Mouse (Mus musculus) embryonic facial prominence, embryonic 15.5 days (tissue): ENCODE data around the gene Tti1. TPM values are rescaled to one million over a fixed set of nuclear protein-coding genes. Genes with fewer than 3 reads are reported as not detected.

Experiments
- ATAC-seq: fragments of 200-750 bp; cut with Nextera tagmentation; 2 replicates; pipeline ENCODE4 v1.8.0; 2017; ENCODE audit warnings: low read depth, moderate TSS enrichment; ENCODE audit not compliant: insufficient number of reproducible peaks, low FRiP score, low TSS enrichment
- H3K27ac ChIP-seq: fragments of 300-500 bp; sonication (generic); replicated peaks from 2 replicates; pipeline ENCODE4 v1.5.1; 2015; ENCODE audit warnings: mild to moderate bottlenecking, inconsistent platforms
- H3K27me3 ChIP-seq: fragments of 300-500 bp; sonication (generic); 2 replicates; pipeline ENCODE4 v1.6.1; 2015; ENCODE audit warnings: inconsistent platforms
- H3K36me3 ChIP-seq: fragments of 300-500 bp; sonication (generic); 2 replicates; pipeline ENCODE4 v1.6.1; 2015; ENCODE audit warnings: mild to moderate bottlenecking, inconsistent platforms
- H3K4me1 ChIP-seq: fragments of 300-500 bp; sonication (generic); 2 replicates; pipeline ENCODE4 v1.6.1; 2015; ENCODE audit warnings: inconsistent platforms
- H3K4me2 ChIP-seq: fragments of 300-500 bp; sonication (generic); replicated peaks from 2 replicates; pipeline ENCODE4 v1.6.1; 2015; ENCODE audit warnings: mild to moderate bottlenecking, inconsistent platforms
- H3K4me3 ChIP-seq: fragments of 300-500 bp; sonication (generic); replicated peaks from 2 replicates; pipeline ENCODE4 v1.5.1; 2015; ENCODE audit warnings: mild to moderate bottlenecking, inconsistent platforms
- H3K9ac ChIP-seq: fragments of 300-500 bp; sonication (generic); 2 replicates; pipeline ENCODE4 v1.6.1; 2015; ENCODE audit warnings: inconsistent platforms
- H3K9me3 ChIP-seq: fragments of 300-500 bp; sonication (generic); replicated peaks from 2 replicates; pipeline ENCODE4 v1.6.1; 2016; ENCODE audit warnings: inconsistent platforms
- WGBS: fragments of 180-500 bp; shearing (Covaris S2); methylation state at CpG from one replicate; pipeline ENCODE4 v1.1.7; 2015; 5-methylcytosine and 5-hydroxymethylcytosine counted together
- polyA plus RNA-seq: library from polyadenylated mRNA; unstranded; fragments of >200 nt; fragmentation: Nextera tagmentation; extraction: Ambion mirVana; gene quantifications from 2 replicates; pipeline ENCODE4 v1.2.1, GENCODE M21; 2015

Gene Tti1
- polyA plus RNA-seq, 1 experiment from 2014 or later: 24.6 TPM

DNA sequence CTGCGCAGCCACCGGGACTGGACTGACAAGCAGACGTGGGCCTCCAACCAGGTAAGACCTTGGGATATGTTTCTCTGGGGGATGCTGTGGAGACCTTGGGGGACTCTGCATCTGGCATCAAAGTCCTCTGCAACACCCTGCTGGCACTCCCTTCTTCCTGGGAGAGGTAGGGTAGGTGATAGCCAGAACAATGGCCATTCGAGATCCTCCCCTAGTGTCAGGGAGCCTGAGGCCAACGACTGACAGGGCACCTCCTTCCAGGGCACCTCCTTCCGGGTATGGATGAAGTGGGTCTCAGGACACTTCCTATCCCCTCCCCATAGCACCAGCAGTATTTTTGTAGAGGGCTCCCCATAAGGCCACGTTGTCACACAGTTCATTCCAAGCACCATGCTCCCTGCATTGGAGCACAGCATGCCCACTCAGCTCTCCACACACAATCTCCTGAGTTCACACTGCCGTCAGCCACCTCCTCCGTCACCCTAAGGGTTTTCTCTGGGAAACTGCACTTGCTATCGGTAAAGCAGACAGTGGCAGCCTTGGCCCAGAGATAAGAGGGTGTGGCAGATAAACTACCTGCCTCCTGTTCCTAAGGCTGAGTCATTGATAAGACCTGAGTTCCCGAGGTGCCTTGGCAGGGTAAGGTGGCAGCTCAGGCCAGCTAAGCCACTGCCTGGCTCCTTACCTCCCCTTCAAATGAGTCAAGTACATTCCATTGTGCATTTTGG, 92.6 kb downstream of the Tti1 start:
- H3K4me3 ChIP-seq: no peak overlapping the region
- H3K27ac ChIP-seq: no peak overlapping the region
- WGBS: 66% methylated on average over 11 of the region's 11 CpGs
- H3K36me3 ChIP-seq: no peaks in the 10 kb centered on the region
- no peak overlapping the region for H3K4me2 ChIP-seq
- H3K9me3 ChIP-seq: no peaks in the 10 kb centered on the region
- H3K27me3 ChIP-seq: peaks cover 22% of the 10 kb centered on the region
- H3K9ac ChIP-seq: no peak overlapping the region
- no peak for ATAC-seq
- H3K4me1 ChIP-seq: peaks cover 4% of the 10 kb centered on the region

DNA sequence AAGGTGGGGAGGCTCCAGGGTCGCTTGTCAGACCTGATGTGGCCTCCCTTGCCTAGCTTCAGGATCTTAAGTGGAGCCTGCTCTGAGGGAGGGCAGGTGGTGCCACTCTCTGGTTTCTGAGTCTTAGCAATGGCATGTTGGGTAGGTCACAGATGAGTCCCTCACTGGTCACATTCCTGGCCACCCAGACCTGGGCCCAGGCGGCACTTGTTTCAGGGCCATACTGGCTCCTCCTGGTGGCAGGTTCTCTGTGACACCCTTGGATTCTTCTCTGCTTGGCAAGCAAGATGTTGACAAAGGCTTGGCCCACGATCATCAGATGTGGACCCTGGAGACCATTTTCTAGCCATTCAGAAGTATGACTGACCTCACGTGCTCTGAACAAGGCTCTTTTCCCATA, 95.6 kb downstream of the Tti1 start:
- no peak overlapping the region for H3K27ac ChIP-seq
- no peak overlapping the region for H3K4me3 ChIP-seq
- WGBS: 79% methylated on average over 4 of the region's 4 CpGs
- H3K27me3 ChIP-seq: peaks cover 6% of the 10 kb centered on the region; the same call in 1 of the 2 replicates
- no peaks in the 10 kb centered on the region for H3K4me1 ChIP-seq
- no peak overlapping the region for H3K4me2 ChIP-seq
- ATAC-seq: no peak
- no peaks in the 10 kb centered on the region for H3K36me3 ChIP-seq
- no peaks in the 10 kb centered on the region for H3K9me3 ChIP-seq
- no peak overlapping the region for H3K9ac ChIP-seq

Other genes with a start within 250 kb of the Tti1 start
- 0.12 and 0.24 TPM in 2 replicates for gene Vstm2l, start 113.8 kb downstream of the Tti1 start, polyA plus RNA-seq
- 40.5 and 43.4 TPM in 2 replicates for gene Rprd1b, start 64 bp upstream of the Tti1 start, polyA plus RNA-seq
- gene Tgm2, start 118.0 kb upstream of the Tti1 start, polyA plus RNA-seq: 17.9 and 22.2 TPM in 2 replicates
- 5.0 and 6.0 TPM in 2 replicates for gene D630003M21Rik, start 200.8 kb upstream of the Tti1 start, polyA plus RNA-seq
- gene Bpi, start 229.7 kb upstream of the Tti1 start, polyA plus RNA-seq: not detected in 2 replicates